Mouse (Mus musculus): ENCODE measurements at regions not wholly inside any gene's neighbourhood (a gene's known extent, or its start where the extent isn't known, plus 50 kb on each side); places are given as distances from the start of the nearest gene placed in this dataset.

DNA sequence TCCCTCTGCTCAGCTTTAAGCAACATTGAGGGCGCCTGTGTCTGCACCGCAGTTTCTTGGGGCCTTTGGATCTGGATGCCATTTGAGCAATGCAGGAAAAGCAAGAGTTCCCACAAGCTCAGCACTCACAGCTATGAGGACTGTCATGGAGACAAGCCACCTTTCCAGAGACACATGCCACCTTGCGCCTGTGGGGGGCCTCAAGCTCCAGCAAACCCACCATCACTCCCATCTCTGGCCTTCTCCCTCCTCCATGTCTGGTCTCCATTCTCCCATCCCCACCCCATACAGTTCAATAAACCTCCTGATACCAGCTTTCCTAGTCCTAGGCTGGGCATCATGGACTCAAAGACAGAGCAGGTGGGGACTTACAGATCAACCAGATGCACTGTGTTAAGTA, 97.8 kb downstream of the Wdr11 start:
- H3K36me3 ChIP-seq (ENCODE audit: control insufficient read depth, insufficient read depth), result no peaks in the 10 kb centered on the region
- no peak overlapping the region for H3K9ac ChIP-seq (ENCODE audit: low read depth, low read length)
- ATAC-seq (ENCODE audit: low read depth), result no peak
- no peak overlapping the region for H3K4me3 ChIP-seq (ENCODE audit: low read depth, low read length)
- no peak overlapping the region for H3K4me2 ChIP-seq (ENCODE audit: low read depth, low read length)
- WGBS (ENCODE audit: insufficient replicate concordance), result 72% methylated on average over 3 of the region's 3 CpGs
- H3K9me3 ChIP-seq (replicated peaks; ENCODE audit: control insufficient read depth, low read length), result no peaks in the 10 kb centered on the region
- no peaks in the 10 kb centered on the region for H3K4me1 ChIP-seq (ENCODE audit: control insufficient read depth, low read depth, low read length)
- no peaks in the 10 kb centered on the region for H3K27me3 ChIP-seq (ENCODE audit: control insufficient read depth, insufficient read depth, low read depth, low read length)
- H3K27ac ChIP-seq (ENCODE audit: low read length), result no peak overlapping the region

DNA sequence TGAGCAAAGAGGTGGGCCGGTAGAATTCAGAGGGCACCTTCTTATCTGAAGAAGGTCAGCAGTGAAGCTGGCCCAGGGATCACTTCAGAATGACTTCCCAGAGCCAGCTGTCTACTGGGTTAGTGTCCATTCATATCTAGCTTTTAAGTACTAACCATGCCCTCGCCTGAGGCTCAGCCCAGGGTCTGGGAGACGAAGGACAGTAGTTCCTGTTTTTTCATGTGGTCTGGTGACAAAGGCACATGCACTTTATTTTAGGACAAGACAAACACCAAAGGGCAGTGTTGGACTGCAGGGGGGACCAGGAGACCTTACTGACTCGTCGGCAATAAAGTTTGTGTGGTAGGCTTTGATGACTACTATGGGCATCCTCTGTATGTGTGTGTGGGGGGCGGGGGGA, 99.2 kb downstream of the Wdr11 start:
- Histone ChIP-seq H3K9me3 (replicated peaks; ENCODE audit: control insufficient read depth, low read length) (no peaks in the 10 kb centered on the region), H3K27me3 (ENCODE audit: control insufficient read depth, insufficient read depth, low read depth, low read length) (no peaks in the 10 kb centered on the region), H3K27ac (ENCODE audit: low read length) (no peak overlapping the region), H3K9ac (ENCODE audit: low read depth, low read length) (no peak overlapping the region), H3K4me2 (ENCODE audit: low read depth, low read length) (no peak overlapping the region), H3K36me3 (ENCODE audit: control insufficient read depth, insufficient read depth) (no peaks in the 10 kb centered on the region), H3K4me3 (ENCODE audit: low read depth, low read length) (no peak overlapping the region), H3K4me1 (ENCODE audit: control insufficient read depth, low read depth, low read length) (no peaks in the 10 kb centered on the region)
- ATAC-seq (ENCODE audit: low read depth), result no peak
- 52% methylated on average over 6 of the region's 6 CpGs for WGBS (ENCODE audit: insufficient replicate concordance)

- no peaks in the 10 kb centered on the region for H3K27me3 ChIP-seq (ENCODE audit: control insufficient read depth, insufficient read depth, low read depth, low read length)
- ATAC-seq (ENCODE audit: low read depth), result no peak
- no peak overlapping the region for H3K9ac ChIP-seq (ENCODE audit: low read depth, low read length)
- H3K4me2 ChIP-seq (ENCODE audit: low read depth, low read length), result no peak overlapping the region
- H3K4me3 ChIP-seq (ENCODE audit: low read depth, low read length), result no peak overlapping the region
- no peaks in the 10 kb centered on the region for H3K36me3 ChIP-seq (ENCODE audit: control insufficient read depth, insufficient read depth)
- no peaks in the 10 kb centered on the region for H3K9me3 ChIP-seq (replicated peaks; ENCODE audit: control insufficient read depth, low read length)
- H3K4me1 ChIP-seq (ENCODE audit: control insufficient read depth, low read depth, low read length), result no peaks in the 10 kb centered on the region
- H3K27ac ChIP-seq (ENCODE audit: low read length), result no peak overlapping the region
- WGBS (ENCODE audit: insufficient replicate concordance), result 41% methylated on average over 3 of the region's 3 CpGs
Observed at GRCm38 (mm10) chr7:129691619-129692071, 100.0 kb downstream of the Wdr11 start.

DNA sequence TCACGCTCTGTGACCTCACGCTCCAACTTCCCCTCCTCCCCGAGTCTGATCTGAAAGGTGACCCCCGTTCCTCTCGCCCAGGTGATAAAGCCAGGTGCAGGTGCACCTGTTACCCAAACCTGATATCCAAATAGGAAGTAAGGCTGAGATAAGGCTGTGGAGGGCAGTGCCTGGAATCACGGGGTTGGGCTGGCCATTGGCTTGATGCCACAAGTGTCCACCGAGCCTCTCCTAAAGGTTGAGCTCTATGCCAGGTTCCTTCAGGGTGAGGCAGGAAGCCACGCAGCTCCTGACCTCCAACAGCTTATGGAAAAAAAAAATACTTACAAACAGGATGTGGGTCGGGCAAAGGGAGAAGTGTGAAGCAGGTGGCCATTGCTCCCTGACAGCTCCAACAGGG, 102.0 kb downstream of the Wdr11 start:
- Histone ChIP-seq H3K36me3 (ENCODE audit: control insufficient read depth, insufficient read depth) (no peaks in the 10 kb centered on the region), H3K9ac (ENCODE audit: low read depth, low read length) (no peak overlapping the region), H3K27ac (ENCODE audit: low read length) (no peak overlapping the region), H3K4me3 (ENCODE audit: low read depth, low read length) (no peak overlapping the region), H3K27me3 (ENCODE audit: control insufficient read depth, insufficient read depth, low read depth, low read length) (no peaks in the 10 kb centered on the region), H3K4me1 (ENCODE audit: control insufficient read depth, low read depth, low read length) (no peaks in the 10 kb centered on the region), H3K4me2 (ENCODE audit: low read depth, low read length) (no peak overlapping the region), H3K9me3 (replicated peaks; ENCODE audit: control insufficient read depth, low read length) (no peaks in the 10 kb centered on the region)
- no peak for ATAC-seq (ENCODE audit: low read depth)
- WGBS (ENCODE audit: insufficient replicate concordance), result 50% methylated on average over 9 of the region's 9 CpGs

- Histone ChIP-seq H3K4me2 (ENCODE audit: low read depth, low read length) (no peak overlapping the region), H3K36me3 (ENCODE audit: control insufficient read depth, insufficient read depth) (no peaks in the 10 kb centered on the region), H3K4me1 (ENCODE audit: control insufficient read depth, low read depth, low read length) (no peaks in the 10 kb centered on the region), H3K27ac (ENCODE audit: low read length) (no peak overlapping the region), H3K27me3 (ENCODE audit: control insufficient read depth, insufficient read depth, low read depth, low read length) (no peaks in the 10 kb centered on the region), H3K4me3 (ENCODE audit: low read depth, low read length) (no peak overlapping the region), H3K9ac (ENCODE audit: low read depth, low read length) (no peak overlapping the region), H3K9me3 (replicated peaks; ENCODE audit: control insufficient read depth, low read length) (no peaks in the 10 kb centered on the region)
- ATAC-seq (ENCODE audit: low read depth), result no peak
Observed at GRCm38 (mm10) chr7:129694168-129694567, 102.5 kb downstream of the Wdr11 start.

DNA sequence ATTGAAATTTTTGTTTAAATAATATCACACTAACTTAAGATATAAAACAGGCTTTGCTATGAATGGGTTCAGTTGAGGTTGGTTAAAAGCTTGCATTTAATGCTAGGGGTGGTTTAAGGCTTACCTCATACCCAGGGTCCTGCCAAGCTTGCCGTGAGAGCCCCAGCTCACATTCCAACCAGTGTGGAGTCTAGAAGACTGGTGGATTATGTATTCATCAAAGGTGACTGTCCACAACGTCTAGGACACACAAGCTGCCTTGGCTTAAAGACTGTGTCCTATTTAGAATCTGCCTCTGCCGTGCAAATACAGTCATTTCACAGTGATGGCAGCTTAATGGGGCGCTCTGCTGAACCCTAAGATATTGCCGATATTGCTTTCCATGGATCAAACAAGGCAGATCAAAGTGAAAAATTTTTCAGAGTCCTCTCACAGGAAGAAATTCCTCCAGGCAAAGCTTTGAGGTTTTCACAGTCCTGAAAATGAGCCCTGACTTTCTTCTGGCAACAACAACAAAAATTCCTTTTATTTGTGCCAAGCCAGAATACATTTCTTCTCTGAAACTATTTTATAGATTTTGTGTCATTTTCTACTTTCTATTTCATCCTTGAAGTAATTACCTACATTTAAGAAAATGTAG, 108.4 kb downstream of the Wdr11 start:
- Histone ChIP-seq H3K4me1 (ENCODE audit: control insufficient read depth, low read depth, low read length) (no peaks in the 10 kb centered on the region), H3K9me3 (replicated peaks; ENCODE audit: control insufficient read depth, low read length) (no peaks in the 10 kb centered on the region), H3K27ac (ENCODE audit: low read length) (no peak overlapping the region), H3K4me3 (ENCODE audit: low read depth, low read length) (no peak overlapping the region), H3K27me3 (ENCODE audit: control insufficient read depth, insufficient read depth, low read depth, low read length) (no peaks in the 10 kb centered on the region), H3K4me2 (ENCODE audit: low read depth, low read length) (no peak overlapping the region), H3K9ac (ENCODE audit: low read depth, low read length) (no peak overlapping the region), H3K36me3 (ENCODE audit: control insufficient read depth, insufficient read depth) (no peaks in the 10 kb centered on the region)
- ATAC-seq (ENCODE audit: low read depth), result no peak
- 55% methylated on average over 5 of the region's 5 CpGs for WGBS (ENCODE audit: insufficient replicate concordance)

DNA sequence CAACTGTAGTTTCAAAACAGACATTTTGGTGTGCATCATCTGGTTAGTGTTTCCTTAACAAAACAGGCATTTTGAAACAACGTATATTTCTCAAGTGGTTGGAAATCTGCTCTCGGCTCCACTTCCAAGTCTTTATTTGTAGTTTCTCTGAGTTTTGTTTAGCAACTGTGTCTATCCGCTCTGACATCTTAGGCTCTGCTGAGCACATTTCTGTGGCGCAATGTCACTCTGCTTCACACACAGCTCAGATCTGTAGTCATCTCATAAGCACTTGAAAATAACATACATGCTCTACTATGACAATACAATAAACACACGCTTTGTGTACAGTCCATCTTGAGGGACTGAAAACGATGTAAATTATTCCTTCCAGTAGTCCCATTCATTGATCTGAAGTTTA, 135.9 kb downstream of the Wdr11 start:
- no peak for ATAC-seq (ENCODE audit: low read depth)
- H3K4me1 ChIP-seq (ENCODE audit: control insufficient read depth, low read depth, low read length), result no peaks in the 10 kb centered on the region
- no peaks in the 10 kb centered on the region for H3K27me3 ChIP-seq (ENCODE audit: control insufficient read depth, insufficient read depth, low read depth, low read length)
- no peaks in the 10 kb centered on the region for H3K9me3 ChIP-seq (replicated peaks; ENCODE audit: control insufficient read depth, low read length)
- H3K36me3 ChIP-seq (ENCODE audit: control insufficient read depth, insufficient read depth), result no peaks in the 10 kb centered on the region
- WGBS (ENCODE audit: insufficient replicate concordance), result 60% methylated on average over 6 of the region's 6 CpGs
- H3K4me2 ChIP-seq (ENCODE audit: low read depth, low read length), result no peak overlapping the region
- H3K27ac ChIP-seq (ENCODE audit: low read length), result no peak overlapping the region
- H3K4me3 ChIP-seq (ENCODE audit: low read depth, low read length), result no peak overlapping the region
- no peak overlapping the region for H3K9ac ChIP-seq (ENCODE audit: low read depth, low read length)

DNA sequence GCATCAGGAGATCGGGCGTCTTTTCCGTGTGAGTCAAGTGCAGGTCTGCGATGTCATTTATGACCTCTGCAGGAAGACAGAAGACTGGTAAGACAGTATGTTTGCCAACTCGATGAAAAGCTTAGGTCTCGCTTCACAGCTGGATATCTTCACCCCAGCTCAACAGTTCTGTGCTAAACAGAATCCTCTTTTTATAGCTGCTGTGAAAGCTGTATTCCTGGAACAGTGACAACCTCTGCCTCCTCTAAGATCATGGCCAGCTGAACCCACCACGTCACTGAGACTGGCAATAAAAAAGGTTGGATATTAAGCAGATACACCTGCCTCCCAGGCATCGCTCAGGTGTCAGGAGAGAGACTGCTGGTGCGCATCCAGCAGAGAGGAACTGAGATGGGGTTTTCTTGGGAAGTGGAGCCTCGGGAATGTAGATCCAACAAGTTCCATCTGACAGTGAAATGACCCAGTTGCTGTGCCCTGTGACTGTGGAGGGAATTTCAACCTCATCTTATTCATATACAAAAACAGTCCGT, 138.1 kb downstream of the Wdr11 start:
- H3K4me3 ChIP-seq (ENCODE audit: low read depth, low read length), result no peak overlapping the region
- no peak overlapping the region for H3K9ac ChIP-seq (ENCODE audit: low read depth, low read length)
- no peaks in the 10 kb centered on the region for H3K9me3 ChIP-seq (replicated peaks; ENCODE audit: control insufficient read depth, low read length)
- no peak overlapping the region for H3K27ac ChIP-seq (ENCODE audit: low read length)
- H3K4me2 ChIP-seq (ENCODE audit: low read depth, low read length), result no peak overlapping the region
- no peaks in the 10 kb centered on the region for H3K36me3 ChIP-seq (ENCODE audit: control insufficient read depth, insufficient read depth)
- H3K4me1 ChIP-seq (ENCODE audit: control insufficient read depth, low read depth, low read length), result no peaks in the 10 kb centered on the region
- ATAC-seq (ENCODE audit: low read depth), result no peak
- no peaks in the 10 kb centered on the region for H3K27me3 ChIP-seq (ENCODE audit: control insufficient read depth, insufficient read depth, low read depth, low read length)
- WGBS (ENCODE audit: insufficient replicate concordance), result 60% methylated on average over 11 of the region's 11 CpGs

GRCm38 (mm10) chr7:129730785-129731352, 139.2 kb downstream of the Wdr11 start:
- Histone ChIP-seq H3K4me3 (ENCODE audit: low read depth, low read length) (no peak overlapping the region), H3K4me2 (ENCODE audit: low read depth, low read length) (no peak overlapping the region), H3K4me1 (ENCODE audit: control insufficient read depth, low read depth, low read length) (no peaks in the 10 kb centered on the region), H3K9ac (ENCODE audit: low read depth, low read length) (no peak overlapping the region), H3K27me3 (ENCODE audit: control insufficient read depth, insufficient read depth, low read depth, low read length) (no peaks in the 10 kb centered on the region), H3K9me3 (replicated peaks; ENCODE audit: control insufficient read depth, low read length) (no peaks in the 10 kb centered on the region), H3K36me3 (ENCODE audit: control insufficient read depth, insufficient read depth) (no peaks in the 10 kb centered on the region), H3K27ac (ENCODE audit: low read length) (no peak overlapping the region)
- no peak for ATAC-seq (ENCODE audit: low read depth)
- WGBS (ENCODE audit: insufficient replicate concordance), result 45% methylated on average over 7 of the region's 7 CpGs

All from liver, embryonic 16.5 days (tissue).